Mouse (Mus musculus): Measurements from ENCODE around the gene Rpn1. TPM values are rescaled to one million over a fixed set of nuclear protein-coding genes. Genes with fewer than 3 reads are reported as not detected.
A peak's percentile ranks its signal among the peaks of the same experiment; 100 is the strongest.

Gene Rpn1
- polyA plus RNA-seq, 1 experiment from 2014 or later, result 253 TPM

DNA sequence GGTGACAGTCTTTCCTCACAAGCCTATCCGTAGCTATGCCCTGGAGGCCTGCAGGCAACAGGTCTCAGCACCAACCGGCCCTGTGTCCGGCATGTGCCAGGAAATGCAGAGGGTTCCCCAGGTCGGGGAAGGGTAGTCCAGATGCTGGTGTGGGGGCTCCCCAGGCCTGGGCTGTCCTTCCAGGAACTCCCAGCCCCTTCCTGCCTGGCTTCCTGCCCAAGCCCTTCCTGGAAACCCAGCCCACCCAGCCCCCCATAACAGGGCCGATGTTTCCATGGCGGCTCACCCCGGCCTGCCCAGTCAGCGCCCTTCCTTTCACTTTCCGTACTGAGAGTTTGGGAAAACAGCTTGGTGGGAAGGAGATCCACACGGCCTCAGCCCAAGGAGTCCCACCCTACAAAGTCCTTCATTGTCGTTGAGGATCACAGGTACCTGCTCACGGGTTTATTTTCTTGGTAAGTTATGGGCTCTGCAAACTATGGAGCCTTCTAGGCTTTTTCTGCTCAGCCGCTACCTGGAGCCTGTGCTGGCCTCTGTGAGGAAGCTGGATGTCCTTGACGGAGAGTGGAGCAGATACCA is 67.9 kb downstream of the Rpn1 start:
- Histone ChIP-seq H3K27me3 (replicated peaks) (peaks cover 3% of the 10 kb centered on the region; the same call in 1 of the 2 replicates), H3K9ac (no peak overlapping the region), H3K9me3 (replicated peaks) (no peaks in the 10 kb centered on the region), H3K4me3 (0 out of 2 replicates have a peak overlapping the region, but pooled peaks have one; percentile 23), H3K4me2 (peak overlapping the region; percentile 31), H3K27ac (no peak overlapping the region), H3K4me1 (peaks cover 19% of the 10 kb centered on the region), H3K36me3 (no peaks in the 10 kb centered on the region)
- WGBS (ENCODE audit: insufficient replicate concordance), result 42% methylated on average over 14 of the region's 14 CpGs
- 0 out of 2 replicates have a peak, but pooled peaks have one; percentile 24 for ATAC-seq

DNA sequence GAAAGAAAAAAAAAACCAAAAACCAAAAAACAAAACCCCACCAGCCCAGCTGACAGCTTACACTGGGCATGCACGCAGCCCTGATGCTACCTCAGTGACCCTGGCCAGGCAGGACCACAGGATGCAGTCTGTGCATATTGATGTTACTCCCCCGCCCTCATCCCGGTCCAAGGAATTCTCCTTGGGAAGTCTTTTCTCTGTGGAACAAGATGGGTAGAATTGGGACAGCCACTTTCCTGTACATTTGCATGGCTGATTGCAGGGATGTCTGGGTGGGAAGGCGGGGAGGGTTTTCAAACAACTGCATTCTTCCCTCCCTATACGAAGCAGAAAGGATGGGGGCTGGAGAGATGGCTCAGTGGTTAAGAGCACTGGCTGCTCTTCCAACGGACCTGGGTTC is 68.7 kb downstream of the Rpn1 start:
- Histone ChIP-seq H3K4me3 (no peak overlapping the region), H3K4me2 (no peak overlapping the region), H3K9me3 (replicated peaks) (no peaks in the 10 kb centered on the region), H3K4me1 (peaks cover 19% of the 10 kb centered on the region), H3K27ac (no peak overlapping the region), H3K36me3 (no peaks in the 10 kb centered on the region), H3K27me3 (replicated peaks) (peaks cover 3% of the 10 kb centered on the region; the same call in 1 of the 2 replicates), H3K9ac (no peak overlapping the region)
- no peak for ATAC-seq
- WGBS (ENCODE audit: insufficient replicate concordance), result 74% methylated on average over 6 of the region's 6 CpGs

Small RNA genes within 50 kb of the gene (microRNA-seq; reads per million reads assigned to microRNA genes)
- gene Mir6376, result not detected

Other genes starting within 250 kb of the Rpn1 start
- gene Gm45140, start 248.7 kb upstream of the Rpn1 start, polyA plus RNA-seq (2016; fragmentation: Nextera tagmentation; extraction: Ambion mirVana), result 5.0 and 7.1 TPM in 2 replicates
- 59.5 and 62.4 TPM in 2 replicates for gene Isy1, start 245.7 kb upstream of the Rpn1 start, polyA plus RNA-seq (2016; fragmentation: Nextera tagmentation; extraction: Ambion mirVana)
- 896 and 933 TPM in 2 replicates for gene Cnbp, start 233.4 kb upstream of the Rpn1 start, polyA plus RNA-seq (2016; fragmentation: Nextera tagmentation; extraction: Ambion mirVana)
- gene Copg1, start 196.7 kb upstream of the Rpn1 start, polyA plus RNA-seq (2016; fragmentation: Nextera tagmentation; extraction: Ambion mirVana), result 79.2 and 85.0 TPM in 2 replicates
- gene Hmces, start 170.5 kb upstream of the Rpn1 start, polyA plus RNA-seq (2016; fragmentation: Nextera tagmentation; extraction: Ambion mirVana), result 27.0 and 27.5 TPM in 2 replicates
- 14.1 and 15.3 TPM in 2 replicates for gene H1fx, start 102.8 kb upstream of the Rpn1 start, polyA plus RNA-seq (2016; fragmentation: Nextera tagmentation; extraction: Ambion mirVana)
- gene Rab7, start 39.2 kb upstream of the Rpn1 start, polyA plus RNA-seq (2016; fragmentation: Nextera tagmentation; extraction: Ambion mirVana), result 134 and 135 TPM in 2 replicates
- gene Gata2, start 109.4 kb downstream of the Rpn1 start, polyA plus RNA-seq (2016; fragmentation: Nextera tagmentation; extraction: Ambion mirVana), result 13.3 and 15.7 TPM in 2 replicates
- gene Dnajb8, start 137.8 kb downstream of the Rpn1 start, polyA plus RNA-seq (2016; fragmentation: Nextera tagmentation; extraction: Ambion mirVana), result not detected in 2 replicates

All from liver, embryonic 12.5 days (tissue).